Comparison of ENCODE assay signal across 17 mouse cellular contexts in genomic region chr4:134439119-134439518, GRCm38 (mm10). TPM values are rescaled to one million over a fixed set of nuclear protein-coding genes. Genes with fewer than 3 reads are reported as not detected.
DNase-seq lines count a peak whose midpoint lies in the region; ATAC-seq lines count a peak whose summit lies in the region.
"Had no signal": no experiment of that assay in that cellular context is flagged by ENCODE, and none has a peak within 500 bp of the region (broad histone marks: within the 10 kb centered on the region; RNA-seq: fewer than 3 reads in every experiment).

No protein-coding gene starts in this region.

- H3K4me3 ChIP-seq in heart, embryonic 13.5 days: no peak overlapping the region
- no peak overlapping the region for H3K4me3 ChIP-seq in liver, embryonic 16.5 days (ENCODE audit: low read depth, low read length)
- no peak overlapping the region for H3K4me3 ChIP-seq in midbrain, embryonic 13.5 days (replicated peaks)
- H3K4me3 ChIP-seq: hindbrain, embryonic 12.5 days; midbrain, embryonic 15.5 days; myocyte had no signal

- 24% methylated on average over 3 of the region's 3 CpGs for WGBS in heart, embryonic 13.5 days
- 11% methylated on average over 3 of the region's 3 CpGs for WGBS in liver, embryonic 16.5 days (ENCODE audit: insufficient replicate concordance)
- WGBS in midbrain, embryonic 13.5 days: 87% methylated on average over 3 of the region's 3 CpGs

- ATAC-seq in heart, embryonic 13.5 days (ENCODE audit: extremely low read depth, insufficient number of reproducible peaks, low FRiP score, low TSS enrichment): no peak
- ATAC-seq in erythroid progenitor cell, adult 5-6 weeks (replicated peaks; ENCODE audit: low FRiP score, poor library complexity, severe bottlenecking): peak; percentile 75
- peak; percentile 94 for ATAC-seq in liver, embryonic 16.5 days (ENCODE audit: low read depth)
- ATAC-seq in midbrain, embryonic 13.5 days: no peak
- ATAC-seq: forebrain, embryonic 14.5 days; midbrain, embryonic 15.5 days had no signal

- no peaks in the 10 kb centered on the region for H3K27me3 ChIP-seq in heart, embryonic 13.5 days (replicated peaks)
- no peaks in the 10 kb centered on the region for H3K27me3 ChIP-seq in liver, embryonic 16.5 days (ENCODE audit: control insufficient read depth, insufficient read depth, low read depth, low read length)
- H3K27me3 ChIP-seq in midbrain, embryonic 13.5 days: no peaks in the 10 kb centered on the region
- H3K27me3 ChIP-seq: hindbrain, embryonic 12.5 days; midbrain, embryonic 15.5 days had no signal

- no peaks in the 10 kb centered on the region for H3K36me3 ChIP-seq in heart, embryonic 13.5 days
- no peaks in the 10 kb centered on the region for H3K36me3 ChIP-seq in liver, embryonic 16.5 days (ENCODE audit: control insufficient read depth, insufficient read depth)
- H3K36me3 ChIP-seq in midbrain, embryonic 13.5 days: no peaks in the 10 kb centered on the region
- H3K36me3 ChIP-seq: hindbrain, embryonic 12.5 days; midbrain, embryonic 15.5 days had no signal

- no peak overlapping the region for H3K4me2 ChIP-seq in heart, embryonic 13.5 days
- H3K4me2 ChIP-seq in liver, embryonic 16.5 days (ENCODE audit: low read depth, low read length): peak overlapping the region; percentile 30
- no peak overlapping the region for H3K4me2 ChIP-seq in midbrain, embryonic 13.5 days (replicated peaks)
- H3K4me2 ChIP-seq: hindbrain, embryonic 12.5 days; midbrain, embryonic 15.5 days had no signal

- H3K27ac ChIP-seq in heart, embryonic 13.5 days (replicated peaks): 0 out of 2 replicates have a peak overlapping the region, but pooled peaks have one; percentile 5
- peak overlapping the region; percentile 31; the same call in 1 of the 2 replicates for H3K27ac ChIP-seq in liver, embryonic 16.5 days (ENCODE audit: low read length)
- H3K27ac ChIP-seq in midbrain, embryonic 13.5 days: no peak overlapping the region
- H3K27ac ChIP-seq: hindbrain, embryonic 12.5 days; midbrain, embryonic 15.5 days had no signal

- H3K9ac ChIP-seq in heart, embryonic 13.5 days: no peak overlapping the region
- H3K9ac ChIP-seq in liver, embryonic 16.5 days (ENCODE audit: low read depth, low read length): no peak overlapping the region
- no peak overlapping the region for H3K9ac ChIP-seq in midbrain, embryonic 13.5 days (replicated peaks)
- H3K9ac ChIP-seq: hindbrain, embryonic 12.5 days; midbrain, embryonic 15.5 days had no signal

- H3K9me3 ChIP-seq in heart, embryonic 13.5 days: no peaks in the 10 kb centered on the region
- no peaks in the 10 kb centered on the region for H3K9me3 ChIP-seq in liver, embryonic 16.5 days (replicated peaks; ENCODE audit: control insufficient read depth, low read length)
- H3K9me3 ChIP-seq in midbrain, embryonic 13.5 days: no peaks in the 10 kb centered on the region
- H3K9me3 ChIP-seq: hindbrain, embryonic 12.5 days; midbrain, embryonic 15.5 days had no signal

- DNase-seq in heart, postnatal 10 days: no peak
- peak; percentile 53 for DNase-seq in MEL-GATA-1-ER (ENCODE audit: extremely low read depth, low read depth)
- no peak for DNase-seq in right cerebral cortex, postnatal 10 days (ENCODE audit: low spot score in 2 of 2)
- no peak for DNase-seq in kidney, adult 8-10 months
- DNase-seq: adrenal gland, adult 2 months; cerebellum, adult 11 months; cerebellum, postnatal 14 days; gastrocnemius, postnatal 25 days; thymus, adult 2 months had no signal

- intact Hi-C loops in heart, postnatal 10 days (cut with DNase I): no loop called here

- peaks cover 5% of the 10 kb centered on the region; the same call in 1 of the 2 replicates for H3K4me1 ChIP-seq in heart, embryonic 13.5 days
- peaks cover 15% of the 10 kb centered on the region for H3K4me1 ChIP-seq in liver, embryonic 16.5 days (ENCODE audit: control insufficient read depth, low read depth, low read length)
- H3K4me1 ChIP-seq in midbrain, embryonic 13.5 days (replicated peaks): peaks cover 15% of the 10 kb centered on the region

RNA-seq across cellular contexts. Expression of gene Stmn1, which starts 29.0 kb away (rescaled TPM):
- 988 and 1,051 TPM in 2 replicates for polyA plus RNA-seq in heart, embryonic 13.5 days (2015; fragmentation: Nextera tagmentation; extraction: Ambion mirVana)
- 100 to 1,000 TPM; 131 to 137 TPM for total RNA-seq in heart, postnatal 10 days (2021)
- total RNA-seq in erythroid progenitor cell, adult 5-6 weeks (2015; ENCODE audit: low replicate concordance): 429 and 552 TPM in 2 replicates
- total RNA-seq in erythroid progenitor cell, adult 5-6 weeks (2017; ENCODE audit: low replicate concordance): 378 and 383 TPM in 2 replicates
- polyA plus RNA-seq in liver, embryonic 16.5 days (2015; fragmentation: Nextera tagmentation; extraction: Ambion mirVana): 360 and 407 TPM in 2 replicates
- polyA plus RNA-seq in midbrain, embryonic 13.5 days (2015; fragmentation: Nextera tagmentation; extraction: Ambion mirVana): 7,568 and 8,132 TPM in 2 replicates

RNA-seq across cellular contexts. Expression of gene Pafah2, which starts 43.0 kb away (rescaled TPM):
- polyA plus RNA-seq in heart, embryonic 13.5 days (2015; fragmentation: Nextera tagmentation; extraction: Ambion mirVana): 9.0 and 9.9 TPM in 2 replicates
- 10 to 100 TPM in 1 of 2 experiments, 1 to 10 TPM in 1; 9.6 to 10.2 TPM for total RNA-seq in heart, postnatal 10 days (2021)
- total RNA-seq in erythroid progenitor cell, adult 5-6 weeks (2015; ENCODE audit: low replicate concordance): 1.8 and 4.2 TPM in 2 replicates
- 0.77 and 5.4 TPM in 2 replicates for total RNA-seq in erythroid progenitor cell, adult 5-6 weeks (2017; ENCODE audit: low replicate concordance)
- 6.6 and 8.2 TPM in 2 replicates for polyA plus RNA-seq in liver, embryonic 16.5 days (2015; fragmentation: Nextera tagmentation; extraction: Ambion mirVana)
- 6.4 and 6.6 TPM in 2 replicates for polyA plus RNA-seq in midbrain, embryonic 13.5 days (2015; fragmentation: Nextera tagmentation; extraction: Ambion mirVana)

RNA-seq across cellular contexts. Expression of gene Extl1, which starts 55.5 kb away (rescaled TPM):
- polyA plus RNA-seq in heart, embryonic 13.5 days (2015; fragmentation: Nextera tagmentation; extraction: Ambion mirVana): 2.7 and 3.3 TPM in 2 replicates
- total RNA-seq in heart, postnatal 10 days (2021): 1 to 10 TPM; 4.2 to 5.4 TPM
- not detected in 2 replicates for total RNA-seq in erythroid progenitor cell, adult 5-6 weeks (2015; ENCODE audit: low replicate concordance)
- not detected in 2 replicates for total RNA-seq in erythroid progenitor cell, adult 5-6 weeks (2017; ENCODE audit: low replicate concordance)
- 0.21 and 0.25 TPM in 2 replicates for polyA plus RNA-seq in liver, embryonic 16.5 days (2015; fragmentation: Nextera tagmentation; extraction: Ambion mirVana)
- polyA plus RNA-seq in midbrain, embryonic 13.5 days (2015; fragmentation: Nextera tagmentation; extraction: Ambion mirVana): 0.16 and 0.40 TPM in 2 replicates

RNA-seq across cellular contexts. Expression of gene Paqr7, which starts 57.4 kb away (rescaled TPM):
- polyA plus RNA-seq in heart, embryonic 13.5 days (2015; fragmentation: Nextera tagmentation; extraction: Ambion mirVana): 10.0 and 10.9 TPM in 2 replicates
- total RNA-seq in heart, postnatal 10 days (2021): 10 to 100 TPM in 1 of 2 experiments, 1 to 10 TPM in 1; 9.5 to 12.7 TPM
- 1.7 and 3.6 TPM in 2 replicates for total RNA-seq in erythroid progenitor cell, adult 5-6 weeks (2015; ENCODE audit: low replicate concordance)
- total RNA-seq in erythroid progenitor cell, adult 5-6 weeks (2017; ENCODE audit: low replicate concordance): 1.6 and 1.9 TPM in 2 replicates
- 8.4 and 8.8 TPM in 2 replicates for polyA plus RNA-seq in liver, embryonic 16.5 days (2015; fragmentation: Nextera tagmentation; extraction: Ambion mirVana)
- 10.8 and 12.8 TPM in 2 replicates for polyA plus RNA-seq in midbrain, embryonic 13.5 days (2015; fragmentation: Nextera tagmentation; extraction: Ambion mirVana)

Comparison
In these comparisons a context has a peak if more than half of its experiments do, and no peak if none do; other contexts are left out.
1. ATAC-seq: peak in erythroid progenitor cell, adult 5-6 weeks (single experiment) and liver, embryonic 16.5 days (single experiment); none in heart, embryonic 13.5 days (single experiment) and midbrain, embryonic 13.5 days (single experiment).